In genomic region chr2:110019656-110020055, GRCm38 (mm10) we compare ENCODE assay signal across 12 mouse cellular contexts. TPM values are rescaled to one million over a fixed set of nuclear protein-coding genes. Genes with fewer than 3 reads are reported as not detected.
DNase-seq lines count a peak whose midpoint lies in the region; ATAC-seq and TF ChIP-seq lines count a peak whose summit lies in the region.
"Had no signal": no experiment of that assay in that cellular context is flagged by ENCODE, and none has a peak within 500 bp of the region (broad histone marks: within the 10 kb centered on the region; RNA-seq: fewer than 3 reads in every experiment).

No protein-coding gene starts in this region.

- DNase-seq in kidney, postnatal 14 days, result no peak
- DNase-seq in hindbrain, embryonic 14.5 days (ENCODE audit: low spot score), result no peak
- DNase-seq in layer of hippocampus, adult 2 months (ENCODE audit: low spot score in 2 of 2), result no peak
- DNase-seq in left cerebral cortex, postnatal 25 days (ENCODE audit: low spot score in 2 of 2), result no peak
- DNase-seq: adrenal gland, postnatal 10 days; embryo, embryonic 11 days; layer of hippocampus, postnatal 36 days; right cerebral cortex, adult 18-20 months had no signal

- no peaks in the 10 kb centered on the region for H3K9me3 ChIP-seq in kidney, embryonic 15.5 days (replicated peaks)
- no peaks in the 10 kb centered on the region for H3K9me3 ChIP-seq in forebrain, embryonic 13.5 days (replicated peaks)
- no peaks in the 10 kb centered on the region for H3K9me3 ChIP-seq in hindbrain, embryonic 14.5 days (ENCODE audit: control insufficient read depth, low read length)
- no peaks in the 10 kb centered on the region for H3K9me3 ChIP-seq in midbrain, embryonic 16.5 days (replicated peaks; ENCODE audit: control insufficient read depth, low read length, poor library complexity, severe bottlenecking)

- ATAC-seq in kidney, embryonic 15.5 days (replicated peaks; ENCODE audit: low FRiP score), result no peak
- no peak for ATAC-seq in forebrain, embryonic 13.5 days
- no peak for ATAC-seq in hindbrain, embryonic 14.5 days (ENCODE audit: low FRiP score)
- no peak for ATAC-seq in midbrain, embryonic 16.5 days
- ATAC-seq in frontal cortex, adult (ENCODE audit: low TSS enrichment), result no peak

- intact Hi-C loops in left cerebral cortex, postnatal 25 days (cut with DNase I), result loop anchor here (5.0 kb wide), 3 partner anchors 102 to 188 kb away; partner anchors contain the start of gene Lgr4

- H3K9ac ChIP-seq in kidney, embryonic 15.5 days, result no peak overlapping the region; the same call in 1 of the 2 replicates
- peak overlapping the region; percentile 50 for H3K9ac ChIP-seq in forebrain, embryonic 13.5 days
- 0 out of 2 replicates have a peak overlapping the region, but pooled peaks have one; percentile 47 for H3K9ac ChIP-seq in hindbrain, embryonic 14.5 days
- no peak overlapping the region for H3K9ac ChIP-seq in midbrain, embryonic 16.5 days (ENCODE audit: low read depth, low read length)

- peaks cover 32% of the 10 kb centered on the region for H3K36me3 ChIP-seq in kidney, embryonic 15.5 days
- H3K36me3 ChIP-seq in forebrain, embryonic 13.5 days (ENCODE audit: poor library complexity, severe bottlenecking), result peaks cover 24% of the 10 kb centered on the region
- H3K36me3 ChIP-seq in hindbrain, embryonic 14.5 days (replicated peaks; ENCODE audit: control insufficient read depth, insufficient read depth), result peaks cover 13% of the 10 kb centered on the region
- H3K36me3 ChIP-seq in midbrain, embryonic 16.5 days (ENCODE audit: control insufficient read depth, insufficient read depth, low read length), result 0 out of 2 replicates have a peak, but pooled peaks cover 2% of the 10 kb centered on the region

- TF ChIP-seq CTCF in layer of hippocampus, adult 2 months (conservative IDR thresholded peaks at IDR 0.05), result no peak

- no peaks in the 10 kb centered on the region for H3K27me3 ChIP-seq in kidney, embryonic 15.5 days
- no peaks in the 10 kb centered on the region for H3K27me3 ChIP-seq in forebrain, embryonic 13.5 days
- no peaks in the 10 kb centered on the region for H3K27me3 ChIP-seq in hindbrain, embryonic 14.5 days (ENCODE audit: control insufficient read depth, insufficient read depth, low read length)
- H3K27me3 ChIP-seq in midbrain, embryonic 16.5 days (ENCODE audit: control insufficient read depth, insufficient read depth, low read depth, low read length), result no peaks in the 10 kb centered on the region

- no peak overlapping the region for H3K27ac ChIP-seq in kidney, embryonic 15.5 days
- no peak overlapping the region for H3K27ac ChIP-seq in forebrain, embryonic 13.5 days
- no peak overlapping the region for H3K27ac ChIP-seq in hindbrain, embryonic 14.5 days
- H3K27ac ChIP-seq in midbrain, embryonic 16.5 days (ENCODE audit: low read length), result no peak overlapping the region
- no peak overlapping the region; the same call in 1 of the 2 replicates for H3K27ac ChIP-seq in layer of hippocampus, adult 2 months

- H3K4me1 ChIP-seq in kidney, embryonic 15.5 days, result peaks cover 18% of the 10 kb centered on the region
- peaks cover 34% of the 10 kb centered on the region for H3K4me1 ChIP-seq in forebrain, embryonic 13.5 days
- peaks cover 25% of the 10 kb centered on the region for H3K4me1 ChIP-seq in hindbrain, embryonic 14.5 days (replicated peaks; ENCODE audit: control insufficient read depth, insufficient read depth, low read length)
- H3K4me1 ChIP-seq in midbrain, embryonic 16.5 days (ENCODE audit: control insufficient read depth, insufficient read depth, low read length), result peaks cover 26% of the 10 kb centered on the region

- H3K4me3 ChIP-seq in kidney, embryonic 15.5 days (replicated peaks), result peak overlapping the region; percentile 0; the same call in 1 of the 2 replicates
- H3K4me3 ChIP-seq in forebrain, embryonic 13.5 days, result no peak overlapping the region; the same call in 1 of the 2 replicates
- H3K4me3 ChIP-seq in hindbrain, embryonic 14.5 days (replicated peaks; ENCODE audit: low read length), result no peak overlapping the region
- H3K4me3 ChIP-seq in midbrain, embryonic 16.5 days (ENCODE audit: low read depth, low read length), result no peak overlapping the region
- no peak overlapping the region for H3K4me3 ChIP-seq in layer of hippocampus, adult 2 months

- whole genome bisulfite sequencing in kidney, embryonic 15.5 days, result 78% methylated on average over 4 of the region's 4 CpGs
- 76% methylated on average over 4 of the region's 4 CpGs for WGBS in forebrain, embryonic 13.5 days
- 83% methylated on average over 4 of the region's 4 CpGs for WGBS in hindbrain, embryonic 14.5 days
- 82% methylated on average over 4 of the region's 4 CpGs for WGBS in midbrain, embryonic 16.5 days

- H3K4me2 ChIP-seq in kidney, embryonic 15.5 days, result peak overlapping the region; percentile 61
- peak overlapping the region; percentile 66 for H3K4me2 ChIP-seq in forebrain, embryonic 13.5 days
- H3K4me2 ChIP-seq in hindbrain, embryonic 14.5 days (replicated peaks), result peak overlapping the region; percentile 80; the same call in 1 of the 2 replicates
- peak overlapping the region; percentile 11; the same call in 1 of the 2 replicates for H3K4me2 ChIP-seq in midbrain, embryonic 16.5 days (ENCODE audit: low read length)

RNA-seq across cellular contexts. Expression of gene Ccdc34, which starts 2.0 kb away (rescaled TPM):
- 47.1 and 49.5 TPM in 2 replicates for polyA plus RNA-seq in kidney, embryonic 15.5 days (2015; fragmentation: Nextera tagmentation; extraction: Ambion mirVana)
- polyA plus RNA-seq in forebrain, embryonic 13.5 days (2015; fragmentation: Nextera tagmentation; extraction: Ambion mirVana), result 52.7 and 57.9 TPM in 2 replicates
- polyA plus RNA-seq in hindbrain, embryonic 14.5 days (2014; fragmentation: Nextera tagmentation; extraction: Ambion mirVana), result 27.3 and 29.9 TPM in 2 replicates
- 28.7 and 29.0 TPM in 2 replicates for polyA plus RNA-seq in midbrain, embryonic 16.5 days (2015; fragmentation: Nextera tagmentation; extraction: Ambion mirVana)
- 10 to 100 TPM; 16.3 to 20.1 TPM for total RNA-seq in layer of hippocampus, adult 2 months (2021)
- 10 to 100 TPM; 13.2 to 14.2 TPM for total RNA-seq in left cerebral cortex, postnatal 25 days (2021)

Comparison
In these comparisons a context has a peak if more than half of its experiments do, and no peak if none do; other contexts are left out.
1. H3K4me2 ChIP-seq: peak in every context shown above with its lines; median percentile 80 in hindbrain, embryonic 14.5 days; 66 in forebrain, embryonic 13.5 days; 61 in kidney, embryonic 15.5 days; 11 in midbrain, embryonic 16.5 days.
2. H3K9ac ChIP-seq: peak in forebrain, embryonic 13.5 days (single experiment) and hindbrain, embryonic 14.5 days (single experiment); none in kidney, embryonic 15.5 days (single experiment) and midbrain, embryonic 16.5 days (single experiment).